Mouse (Mus musculus) retina, postnatal 7 days (tissue): ENCODE measurements around the gene Scnn1a.

ENCODE experiments used
- DNase-seq: peaks from one replicate; pipeline ENCODE4 v3.0.0-alpha.2; 2012; ENCODE audit warnings: low read depth, low spot score

Gene Scnn1a

GRCm38 (mm10) chr6:125309406-125309805 lies 11.1 kb upstream of the Scnn1a start:
- DNase-seq: no peak

GRCm38 (mm10) chr6:125312171-125312570 lies 8.3 kb upstream of the Scnn1a start:
- no peak for DNase-seq

- DNase-seq: no peak
Observed at GRCm38 (mm10) chr6:125312581-125313355, 7.7 kb upstream of the Scnn1a start.

GRCm38 (mm10) chr6:125313546-125314230 lies 6.8 kb upstream of the Scnn1a start, which contains the start of gene Ltbr:
Gene Ltbr, minus strand, starts transcription at chr6:125313885.
- peak; percentile 47 for DNase-seq

GRCm38 (mm10) chr6:125314231-125314563 lies 6.3 kb upstream of the Scnn1a start:
- DNase-seq: no peak

- no peak for DNase-seq
Observed at GRCm38 (mm10) chr6:125314746-125315145, 5.7 kb upstream of the Scnn1a start.

GRCm38 (mm10) chr6:125317077-125317476 lies 3.4 kb upstream of the Scnn1a start:
- no peak for DNase-seq

GRCm38 (mm10) chr6:125318981-125319918 lies 1.2 kb upstream of the Scnn1a start:
- DNase-seq: no peak

- no peak for DNase-seq
Observed at GRCm38 (mm10) chr6:125319919-125320296, 551 bp upstream of the Scnn1a start.

- DNase-seq: no peak
Observed at GRCm38 (mm10) chr6:125321114-125321855, 826 bp downstream of the Scnn1a start.

- no peak for DNase-seq
Observed at GRCm38 (mm10) chr6:125322794-125323193, 2.3 kb downstream of the Scnn1a start.

GRCm38 (mm10) chr6:125323547-125323946 lies 3.1 kb downstream of the Scnn1a start:
- no peak for DNase-seq

- no peak for DNase-seq
Observed at GRCm38 (mm10) chr6:125325337-125325736, 4.9 kb downstream of the Scnn1a start.

- DNase-seq: no peak
Observed at GRCm38 (mm10) chr6:125328243-125328642, 7.8 kb downstream of the Scnn1a start.

- peak; percentile 68 for DNase-seq
Observed at GRCm38 (mm10) chr6:125330626-125331326, 10.3 kb downstream of the Scnn1a start.

GRCm38 (mm10) chr6:125333112-125333899 lies 12.8 kb downstream of the Scnn1a start:
- no peak for DNase-seq

- DNase-seq: no peak
Observed at GRCm38 (mm10) chr6:125334356-125334755, 13.9 kb downstream of the Scnn1a start.

GRCm38 (mm10) chr6:125338791-125339660 lies 18.6 kb downstream of the Scnn1a start:
- no peak for DNase-seq

GRCm38 (mm10) chr6:125340244-125340643 lies 19.8 kb downstream of the Scnn1a start:
- DNase-seq: no peak
